Mouse (Mus musculus): ENCODE results near the gene Ces2b. TPM values are rescaled to one million over a fixed set of nuclear protein-coding genes. Genes with fewer than 3 reads are reported as not detected.

The Ces2b gene
- polyA plus RNA-seq (2014; fragmentation: Illumina TruSeq; extraction: RNeasy Lipid Tissue Mini Kit (QIAGEN cat#74804)): 0.17 TPM

GRCm38 (mm10) chr8:104831440-104831839 lies at the start of gene Ces2b:
Gene Ces2b (plus strand): TSS chr8:104831572.

GRCm38 (mm10) chr8:104846831-104847230 lies 15.5 kb downstream of the Ces2b start, which contains the start of gene Ces2c:
Gene Ces2c (plus strand): TSS chr8:104847068.

Other genes starting within 250 kb of the Ces2b start
- gene Pdp2, start 240.1 kb upstream of the Ces2b start, polyA plus RNA-seq (2014; fragmentation: Illumina TruSeq; extraction: RNeasy Lipid Tissue Mini Kit (QIAGEN cat#74804)): 14.8 TPM
- not detected for gene Cdh16, start 207.2 kb upstream of the Ces2b start, polyA plus RNA-seq (2014; fragmentation: Illumina TruSeq; extraction: RNeasy Lipid Tissue Mini Kit (QIAGEN cat#74804))
- not detected for gene Rrad, start 200.2 kb upstream of the Ces2b start, polyA plus RNA-seq (2014; fragmentation: Illumina TruSeq; extraction: RNeasy Lipid Tissue Mini Kit (QIAGEN cat#74804))
- gene Ciao2b, start 189.6 kb upstream of the Ces2b start, polyA plus RNA-seq (2014; fragmentation: Illumina TruSeq; extraction: RNeasy Lipid Tissue Mini Kit (QIAGEN cat#74804)): 0.83 TPM
- gene Ces2a, start 97.6 kb upstream of the Ces2b start, polyA plus RNA-seq (2014; fragmentation: Illumina TruSeq; extraction: RNeasy Lipid Tissue Mini Kit (QIAGEN cat#74804)): not detected
- not detected for gene Ces2c, start 15.5 kb downstream of the Ces2b start, polyA plus RNA-seq (2014; fragmentation: Illumina TruSeq; extraction: RNeasy Lipid Tissue Mini Kit (QIAGEN cat#74804))
- gene Ces2e, start 94.7 kb downstream of the Ces2b start, polyA plus RNA-seq (2014; fragmentation: Illumina TruSeq; extraction: RNeasy Lipid Tissue Mini Kit (QIAGEN cat#74804)): 4.4 TPM
- not detected for gene Ces2f, start 115.8 kb downstream of the Ces2b start, polyA plus RNA-seq (2014; fragmentation: Illumina TruSeq; extraction: RNeasy Lipid Tissue Mini Kit (QIAGEN cat#74804))
- gene Ces2g, start 130.1 kb downstream of the Ces2b start, polyA plus RNA-seq (2014; fragmentation: Illumina TruSeq; extraction: RNeasy Lipid Tissue Mini Kit (QIAGEN cat#74804)): 46.3 TPM
- not detected for gene Ces2h, start 169.3 kb downstream of the Ces2b start, polyA plus RNA-seq (2014; fragmentation: Illumina TruSeq; extraction: RNeasy Lipid Tissue Mini Kit (QIAGEN cat#74804))
- not detected for gene Ces3a, start 217.0 kb downstream of the Ces2b start, polyA plus RNA-seq (2014; fragmentation: Illumina TruSeq; extraction: RNeasy Lipid Tissue Mini Kit (QIAGEN cat#74804))